Mouse (Mus musculus) left cerebral cortex, adult 18-20 months (tissue): ENCODE results near the gene Cdh3. TPM values are rescaled to one million over a fixed set of nuclear protein-coding genes. Genes with fewer than 3 reads are reported as not detected.

ENCODE experiments used
- DNase-seq, 2 experiments: peaks; one replicate each; pipeline ENCODE4 v3.0.0; 2021 to 2022; ENCODE audit warnings: low spot score in 2 of 2, mixed read lengths in 1 of 2
- total RNA-seq, 2 experiments: library from RNA; stranded (reverse); gene quantifications; 2 replicates each; pipeline ENCODE4 v1.2.3; 2021

The Cdh3 gene
- total RNA-seq, 2 experiments from 2014 or later: 0.33 to 0.44 TPM

DNA sequence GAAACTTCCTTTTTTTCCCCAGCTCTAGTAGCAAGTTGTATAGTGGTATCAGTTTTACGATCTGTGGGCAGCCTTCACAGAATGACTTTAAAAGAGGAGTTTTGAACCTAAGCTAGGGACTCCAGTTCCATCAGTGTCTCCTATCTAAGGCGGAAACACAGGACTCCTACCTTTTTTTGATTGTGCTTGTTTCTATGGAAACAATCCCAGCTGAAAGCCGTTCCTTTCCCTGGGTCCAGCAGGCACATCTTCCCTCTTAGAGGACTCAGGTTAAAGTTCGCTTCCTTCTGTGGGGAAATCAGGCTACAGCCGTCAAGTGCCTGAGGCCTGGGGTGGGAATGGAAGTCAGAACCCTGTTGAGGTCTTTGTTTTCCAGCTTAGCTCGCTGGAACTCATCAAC is 16.0 kb downstream of the Cdh3 start:
- DNase-seq: no peak

- DNase-seq: no peak
These were observed 16.7 kb downstream of the Cdh3 start for GRCm38 (mm10) chr8:106527241-106528036.

DNA sequence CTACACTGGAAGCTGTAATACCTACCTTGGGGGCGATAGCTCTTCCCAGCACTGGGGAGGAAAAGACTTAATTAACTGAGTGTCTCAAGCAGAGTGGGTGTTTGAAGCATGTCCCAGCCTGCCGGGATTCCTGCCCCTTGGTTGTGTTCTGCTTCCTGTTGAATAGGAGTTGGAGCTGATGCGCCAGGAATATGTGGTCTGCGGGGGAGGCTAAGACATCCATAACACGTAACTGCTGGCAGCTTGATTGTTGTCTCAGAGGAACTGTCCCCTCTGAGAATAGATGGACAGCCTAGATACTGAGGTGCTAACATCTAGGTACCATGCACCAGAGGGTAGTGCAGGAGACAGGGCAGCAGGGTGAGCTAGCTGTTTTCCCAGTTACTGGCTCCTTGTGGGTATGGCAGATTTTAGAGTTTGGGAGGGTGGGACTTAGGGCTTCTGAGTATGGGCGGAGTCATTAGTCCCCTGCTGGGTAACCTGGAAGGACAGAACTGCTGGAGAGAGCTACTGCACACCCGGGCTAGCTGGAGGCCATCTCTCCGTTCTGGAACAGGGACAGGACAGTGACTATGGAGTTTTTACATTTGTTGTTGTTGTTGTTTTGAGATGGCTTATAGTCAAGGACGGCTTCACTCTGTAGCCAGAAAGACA is 18.0 kb downstream of the Cdh3 start:
- DNase-seq: no peak

DNA sequence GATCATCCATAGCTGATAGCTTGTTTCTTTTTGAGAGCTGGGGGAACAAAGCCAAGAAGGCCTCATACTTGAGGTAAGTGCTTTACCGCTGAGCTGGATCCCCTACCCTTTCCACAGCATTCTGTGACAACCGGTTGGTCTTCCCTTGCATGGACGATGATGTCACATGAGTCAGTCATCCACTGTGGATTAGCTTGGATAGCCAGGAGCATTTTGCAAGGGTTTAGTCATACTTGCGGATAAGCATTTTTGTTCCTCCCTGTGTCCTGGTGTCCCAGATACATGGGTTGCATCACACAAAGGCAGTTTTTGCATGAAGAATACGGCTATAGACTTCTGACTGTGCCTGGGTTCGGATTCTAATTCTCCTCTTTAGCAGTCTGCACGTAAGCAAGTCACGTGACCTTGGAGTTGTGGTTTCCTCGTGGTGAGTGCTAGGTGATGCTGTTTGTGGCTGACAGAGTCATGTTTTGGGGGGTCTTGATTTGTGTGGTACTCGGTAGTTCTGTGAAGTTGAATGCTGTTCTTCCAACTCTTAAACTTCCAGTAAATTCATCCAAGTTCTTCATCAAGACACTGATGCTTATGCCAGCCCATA is 19.3 kb downstream of the Cdh3 start:
- DNase-seq: no peak

- DNase-seq: no peak
These were observed 19.9 kb downstream of the Cdh3 start for GRCm38 (mm10) chr8:106530566-106530965.

DNA sequence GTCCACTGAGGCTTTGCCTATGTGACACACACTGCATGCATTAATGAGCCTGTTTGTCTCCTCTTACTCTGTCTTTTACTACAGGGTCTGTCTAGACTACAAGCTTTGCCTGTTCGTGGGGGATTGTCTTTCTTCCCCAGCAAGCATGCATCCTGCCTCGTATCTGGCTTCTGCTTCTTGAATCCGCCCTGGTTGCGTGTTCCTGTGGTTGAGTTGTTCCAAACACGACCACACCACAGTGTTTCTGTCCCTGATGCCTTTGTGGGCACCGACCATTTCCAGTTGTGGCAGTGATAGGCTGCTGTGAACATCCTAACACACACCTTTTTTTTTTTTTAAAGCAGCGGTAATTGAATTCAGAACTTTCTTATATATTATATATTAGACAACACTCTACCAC is 23.0 kb downstream of the Cdh3 start:
- DNase-seq: no peak

- peak; percentile 26 to 47 for DNase-seq
These were observed 23.8 kb downstream of the Cdh3 start for GRCm38 (mm10) chr8:106534449-106534848.

- DNase-seq: no peak
These were observed 24.8 kb downstream of the Cdh3 start for GRCm38 (mm10) chr8:106535448-106535847.

DNA sequence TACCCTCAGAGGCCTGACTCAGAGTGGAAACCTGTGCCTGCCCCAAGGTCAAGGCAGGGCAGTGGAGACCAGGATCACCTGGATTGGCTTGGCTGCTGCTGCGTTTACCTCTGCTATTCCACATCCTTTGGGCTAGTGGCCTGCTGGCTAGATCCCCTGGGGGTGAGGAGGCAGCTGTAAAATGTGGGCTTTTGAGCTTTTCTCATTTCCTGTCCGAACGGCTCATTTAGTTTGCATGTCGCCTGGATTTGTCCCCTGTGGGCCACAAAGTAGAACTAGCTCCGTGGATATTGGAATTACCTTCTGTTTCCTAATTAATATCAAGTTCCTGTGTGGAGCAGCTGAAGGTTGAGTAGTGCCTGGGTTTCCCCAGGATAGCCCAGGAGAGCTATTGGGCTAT is 28.5 kb downstream of the Cdh3 start:
- DNase-seq: no peak

- DNase-seq: no peak
These were observed 30.3 kb downstream of the Cdh3 start for GRCm38 (mm10) chr8:106541002-106541401.

DNA sequence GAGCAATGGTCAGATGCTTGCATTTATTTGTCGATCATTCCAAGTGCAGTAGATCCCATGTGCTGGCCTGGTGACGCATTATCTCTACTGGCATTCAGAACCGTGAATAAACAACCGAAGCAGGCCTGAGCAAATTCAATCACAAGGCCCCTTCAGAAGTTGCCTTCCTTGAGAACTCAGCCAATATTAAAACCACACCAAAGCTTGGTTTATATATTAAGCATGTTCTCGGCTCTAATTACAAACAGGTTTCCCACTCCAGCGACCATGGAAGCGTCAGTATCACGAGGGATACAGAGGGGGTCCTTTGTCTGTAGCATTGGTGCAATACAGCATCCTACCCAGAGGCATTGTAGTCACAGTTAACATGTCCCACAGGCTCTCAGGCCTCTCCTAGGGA is 32.4 kb downstream of the Cdh3 start:
- DNase-seq: no peak

DNA sequence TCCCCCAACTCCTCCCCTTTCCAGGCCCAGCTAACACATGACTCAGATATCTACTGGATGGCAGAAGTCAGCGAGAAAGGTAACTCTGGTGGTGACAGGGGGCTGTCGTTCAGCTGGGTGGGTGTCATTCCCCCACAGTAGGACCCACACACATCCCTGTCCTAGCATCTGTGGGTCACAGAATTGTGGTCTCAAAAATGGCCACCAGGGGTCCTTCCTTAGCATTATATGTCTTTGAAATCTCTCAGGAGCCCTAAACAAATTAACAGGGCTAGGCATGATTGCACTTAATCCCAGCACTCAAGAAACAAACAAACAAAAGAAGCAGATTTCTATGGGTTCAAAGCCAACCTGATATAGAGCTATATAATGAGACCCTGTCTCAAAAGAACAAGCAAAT is 34.5 kb downstream of the Cdh3 start:
- DNase-seq: no peak

DNA sequence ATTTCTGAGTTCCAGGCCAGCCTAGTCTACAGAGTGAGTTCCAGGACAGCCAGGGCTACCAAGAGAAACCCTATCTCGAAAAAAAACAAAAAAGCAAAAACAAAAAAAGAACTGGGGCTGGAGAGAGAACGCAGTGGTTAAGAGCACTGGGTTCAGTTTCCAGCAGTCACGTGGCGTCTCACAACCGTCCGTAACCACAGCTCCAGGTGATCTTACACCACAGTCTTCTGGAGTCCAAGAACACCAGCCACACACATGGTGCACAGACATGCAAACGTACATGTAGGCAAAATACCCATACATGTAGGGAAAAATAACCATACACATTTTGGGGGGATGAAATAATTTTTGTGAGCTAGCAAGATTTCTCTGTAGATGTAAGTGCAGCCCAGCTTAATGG is 36.1 kb downstream of the Cdh3 start:
- DNase-seq: no peak

GRCm38 (mm10) chr8:106548366-106548936 is 37.8 kb downstream of the Cdh3 start:
- DNase-seq: no peak

- DNase-seq: no peak
These were observed 40.2 kb downstream of the Cdh3 start for GRCm38 (mm10) chr8:106550906-106551305.

DNA sequence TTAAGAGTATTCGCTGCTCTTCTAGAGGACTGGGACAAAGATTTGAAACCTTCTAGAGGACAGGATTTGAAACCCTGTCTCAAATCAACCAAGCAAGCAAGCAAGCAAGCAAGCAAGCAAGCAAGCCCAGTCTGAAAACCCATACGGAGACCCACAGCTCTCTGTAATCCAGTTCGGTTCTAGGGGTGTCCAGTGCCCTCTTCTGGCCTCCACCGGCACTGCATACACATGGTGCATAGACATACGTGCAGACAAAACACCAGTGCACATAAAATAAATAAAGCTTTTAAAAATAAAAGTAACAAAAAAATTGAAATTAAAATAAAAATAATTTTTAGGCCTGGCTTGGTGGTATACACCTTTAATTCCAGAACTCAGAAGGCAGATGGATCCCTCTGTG is 43.3 kb downstream of the Cdh3 start:
- DNase-seq: no peak

- DNase-seq: no peak
These were observed 45.5 kb downstream of the Cdh3 start for GRCm38 (mm10) chr8:106556068-106556645.

DNA sequence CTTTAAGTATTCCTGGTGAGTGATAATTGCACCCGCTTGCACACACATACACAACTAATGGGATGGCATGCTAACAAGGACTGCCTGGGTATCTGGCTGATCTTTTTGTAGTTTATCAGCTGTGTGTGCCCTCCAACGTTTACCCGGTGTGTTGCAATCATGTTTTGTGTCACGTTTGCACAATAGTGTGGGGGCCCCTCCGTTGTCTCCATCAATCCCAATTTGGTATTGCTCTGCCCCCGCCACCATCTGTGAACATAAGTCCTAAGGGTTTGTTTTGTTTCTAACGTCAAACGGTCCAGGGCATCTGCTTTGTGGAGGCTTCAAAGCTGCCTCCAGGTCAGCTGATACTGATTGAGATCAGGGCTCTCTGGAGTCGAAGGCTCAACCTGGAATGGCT is 49.2 kb downstream of the Cdh3 start:
- no peak for DNase-seq

- peak; percentile 2 to 20 for DNase-seq
These were observed 50.6 kb downstream of the Cdh3 start for GRCm38 (mm10) chr8:106561097-106561865.

DNA sequence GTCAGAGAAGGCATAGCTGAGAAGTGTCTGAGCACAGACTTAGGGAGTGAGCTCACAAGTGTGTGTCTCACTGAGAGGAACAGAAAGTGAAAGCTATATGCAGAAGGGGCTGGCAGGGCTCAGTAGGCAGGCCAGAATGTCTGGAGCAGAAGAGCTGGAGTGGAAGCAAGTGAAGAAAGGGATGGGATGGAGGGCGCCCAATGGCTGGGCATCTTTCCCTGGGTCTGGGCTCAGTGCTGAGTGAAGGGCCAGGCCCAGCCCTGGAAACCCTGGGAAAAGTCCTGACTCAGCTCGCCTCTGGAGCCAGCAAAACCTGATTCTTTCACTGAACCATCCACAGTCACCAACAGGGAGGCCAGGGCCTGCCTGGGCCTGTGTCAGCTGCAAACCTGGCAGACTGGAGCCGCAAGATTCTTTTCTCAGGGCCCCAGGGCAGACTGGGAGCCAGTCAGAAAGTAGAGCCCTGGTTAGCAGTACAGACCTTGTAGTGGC is 53.0 kb downstream of the Cdh3 start:
- no peak for DNase-seq

- DNase-seq: no peak
These were observed 58.3 kb downstream of the Cdh3 start for GRCm38 (mm10) chr8:106569006-106569405.
